Mouse (Mus musculus) CH12.LX (cell line): ENCODE data around the gene Ift27. TPM values are rescaled to one million over a fixed set of nuclear protein-coding genes. Genes with fewer than 3 reads are reported as not detected.
A peak's percentile ranks its signal among the peaks of the same experiment; 100 is the strongest.

ENCODE experiments used
- DNase-seq: peaks from one replicate; pipeline ENCODE4 v3.0.0-alpha.2; 2013; ENCODE audit errors: extremely low read depth
- H3K27ac ChIP-seq: 2 replicates; pipeline ENCODE4 v1.5.1; 2012; ENCODE audit warnings: low read depth, mild to moderate bottlenecking, control low read depth, moderate library complexity; ENCODE audit not compliant: insufficient read depth
- H3K27me3 ChIP-seq: replicated peaks from 2 replicates; pipeline ENCODE3; 2012; ENCODE audit warnings: inconsistent platforms
- H3K36me3 ChIP-seq, 2 experiments: replicated peaks in 1 of 2; 2 replicates each; pipeline versions ENCODE3 to v1.6.1; 2012; ENCODE audit warnings: inconsistent platforms in 1 of 2, low read length in 1 of 2, mild to moderate bottlenecking in 1 of 2, mixed read lengths in 1 of 2, moderate library complexity in 1 of 2; ENCODE audit not compliant: control insufficient read depth in 1 of 2, insufficient read depth in 1 of 2
- H3K4me1 ChIP-seq, 2 experiments: 2 replicates each; pipeline ENCODE4 v1.6.1; 2012; ENCODE audit warnings: inconsistent platforms in 1 of 2, moderate library complexity in 1 of 2; ENCODE audit not compliant: insufficient read depth in 2 of 2, control insufficient read depth in 1 of 2
- H3K4me2 ChIP-seq: 2 replicates; pipeline ENCODE4 v1.6.1; 2012; ENCODE audit warnings: low read depth, mild to moderate bottlenecking, control low read depth; ENCODE audit not compliant: poor library complexity, insufficient read depth, severe bottlenecking
- H3K4me3 ChIP-seq, 3 experiments: fragments of 150-350 bp in 1 of 3; sonication (generic) in 1 of 3; replicated peaks in 1 of 3; 2 replicates each; pipeline versions ENCODE3 to v1.5.1; 2011 to 2012; ENCODE audit warnings: low read depth in 2 of 3, low read length in 2 of 3, mild to moderate bottlenecking in 2 of 3, moderate library complexity in 2 of 3, control low read depth in 1 of 3, improper control_type of control experiment in 1 of 3, inconsistent platforms in 1 of 3, mixed read lengths in 1 of 3; ENCODE audit not compliant: poor library complexity in 1 of 3
- H3K79me2 ChIP-seq: replicated peaks from 2 replicates; pipeline ENCODE4 v1.6.1; 2012; ENCODE audit warnings: mild to moderate bottlenecking, moderate library complexity; ENCODE audit not compliant: control insufficient read depth, poor library complexity, insufficient read depth, severe bottlenecking; ENCODE audit errors: extremely low read depth
- H3K9ac ChIP-seq: 2 replicates; pipeline ENCODE4 v1.6.1; 2012; ENCODE audit warnings: low read depth, mild to moderate bottlenecking, control low read depth, moderate library complexity; ENCODE audit not compliant: insufficient read depth
- H3K9me3 ChIP-seq: replicated peaks from 2 replicates; pipeline ENCODE3; 2012; ENCODE audit warnings: low read length, inconsistent platforms, mixed read lengths
- BHLHE40 ChIP-seq: IDR thresholded peaks from 2 replicates; pipeline ENCODE4 v1.6.1; 2011; ENCODE audit warnings: mild to moderate bottlenecking, low read depth, low read length, improper control_type of control experiment
- CHD1 ChIP-seq: IDR thresholded peaks from 2 replicates; pipeline ENCODE4 v1.6.1; 2012; ENCODE audit warnings: low read depth, low read length, improper control_type of control experiment, inconsistent platforms
- CHD2 ChIP-seq: IDR thresholded peaks from 2 replicates; pipeline ENCODE4 v1.6.1; 2011; ENCODE audit warnings: low read length, improper control_type of control experiment
- CTCF ChIP-seq, 2 experiments: IDR thresholded peaks in 1 of 2; conservative IDR thresholded peaks in 1 of 2; 2 replicates each; pipeline ENCODE4 v1.5.1; 2011 to 2012; ENCODE audit warnings: low read depth in 2 of 2, low read length in 2 of 2, improper control_type of control experiment in 1 of 2, inconsistent platforms in 1 of 2, mild to moderate bottlenecking in 1 of 2, moderate library complexity in 1 of 2
- E2F4 ChIP-seq: IDR thresholded peaks from 2 replicates; pipeline ENCODE4 v1.6.1; 2011; ENCODE audit warnings: low read depth, low read length, improper control_type of control experiment; ENCODE audit not compliant: insufficient replicate concordance
- ELF1 ChIP-seq: IDR thresholded peaks from 2 replicates; pipeline ENCODE4 v1.6.1; 2014; ENCODE audit warnings: low read depth, mild to moderate bottlenecking, inconsistent platforms, low read length, improper control_type of control experiment
- EP300 ChIP-seq: IDR thresholded peaks from 2 replicates; pipeline ENCODE4 v1.6.1; 2011; ENCODE audit warnings: low read length, improper control_type of control experiment
- ETS1 ChIP-seq: conservative IDR thresholded peaks from 2 replicates; pipeline ENCODE4 v1.6.1; 2012; ENCODE audit warnings: low read depth, mild to moderate bottlenecking, inconsistent platforms, low read length, improper control_type of control experiment, moderate library complexity
- GABPA ChIP-seq: IDR thresholded peaks from 2 replicates; pipeline ENCODE4 v1.6.1; 2012; ENCODE audit warnings: low read depth, low read length, improper control_type of control experiment, inconsistent platforms; ENCODE audit not compliant: insufficient replicate concordance
- HCFC1 ChIP-seq: IDR thresholded peaks from 2 replicates; pipeline ENCODE4 v1.6.1; 2012; ENCODE audit warnings: low read depth, mild to moderate bottlenecking, inconsistent platforms, low read length, improper control_type of control experiment
- IRF4 ChIP-seq: IDR thresholded peaks from 2 replicates; pipeline ENCODE4 v1.6.1; 2014; ENCODE audit warnings: low read depth, mild to moderate bottlenecking, inconsistent platforms, low read length, improper control_type of control experiment
- JUN ChIP-seq: IDR thresholded peaks from 2 replicates; pipeline ENCODE4 v1.6.1; 2011; ENCODE audit warnings: low read depth, mild to moderate bottlenecking, low read length, improper control_type of control experiment, moderate library complexity; ENCODE audit not compliant: insufficient read depth
- JUND ChIP-seq: conservative IDR thresholded peaks from 2 replicates; pipeline ENCODE4 v1.6.1; 2011; ENCODE audit warnings: low read depth, low read length, improper control_type of control experiment
- KAT2A ChIP-seq: IDR thresholded peaks from 2 replicates; pipeline ENCODE4 v1.6.1; 2012; ENCODE audit warnings: low read length, improper control_type of control experiment, inconsistent platforms; ENCODE audit not compliant: insufficient replicate concordance
- MAFK ChIP-seq: IDR thresholded peaks from 2 replicates; pipeline ENCODE4 v1.6.1; 2011; ENCODE audit warnings: low read length, improper control_type of control experiment; ENCODE audit not compliant: insufficient replicate concordance
- MAX ChIP-seq: IDR thresholded peaks from 2 replicates; pipeline ENCODE4 v1.6.1; 2011; ENCODE audit warnings: low read length, improper control_type of control experiment
- MAZ ChIP-seq: IDR thresholded peaks from 2 replicates; pipeline ENCODE4 v1.6.1; 2012; ENCODE audit warnings: low read depth, mild to moderate bottlenecking, inconsistent platforms, low read length, improper control_type of control experiment, moderate library complexity
- MEF2A ChIP-seq: IDR thresholded peaks from 2 replicates; pipeline ENCODE4 v1.6.1; 2014; ENCODE audit warnings: low read depth, mild to moderate bottlenecking, inconsistent platforms, low read length, improper control_type of control experiment, borderline replicate concordance
- MXI1 ChIP-seq: IDR thresholded peaks from 2 replicates; pipeline ENCODE4 v1.6.1; 2011; ENCODE audit warnings: mild to moderate bottlenecking, low read depth, low read length, improper control_type of control experiment
- MYC ChIP-seq: IDR thresholded peaks from 2 replicates; pipeline ENCODE4 v1.6.1; 2011; ENCODE audit warnings: low read depth, mild to moderate bottlenecking, improper control_type of control experiment, low read length
- NELFE ChIP-seq: IDR thresholded peaks from 2 replicates; pipeline ENCODE4 v1.6.1; 2011; ENCODE audit warnings: low read depth, low read length, improper control_type of control experiment
- NRF1 ChIP-seq: IDR thresholded peaks from 2 replicates; pipeline ENCODE4 v1.6.1; 2014; ENCODE audit warnings: low read depth, mild to moderate bottlenecking, inconsistent platforms, low read length, improper control_type of control experiment, moderate library complexity
- PAX5 ChIP-seq: IDR thresholded peaks from 2 replicates; pipeline ENCODE4 v1.6.1; 2012; ENCODE audit warnings: low read length, inconsistent platforms, mixed read lengths
- POLR2A ChIP-seq: IDR thresholded peaks from 2 replicates; pipeline ENCODE4 v1.6.1; 2011; ENCODE audit warnings: low read depth, mild to moderate bottlenecking, improper control_type of control experiment, low read length
- POLR2AphosphoS2 ChIP-seq: IDR thresholded peaks from 2 replicates; pipeline ENCODE4 v1.6.1; 2011; ENCODE audit warnings: low read depth, low read length, improper control_type of control experiment
- RAD21 ChIP-seq: IDR thresholded peaks from 2 replicates; pipeline ENCODE4 v1.6.1; 2011; ENCODE audit warnings: low read depth, mild to moderate bottlenecking, low read length, improper control_type of control experiment, moderate library complexity
- RCOR1 ChIP-seq: conservative IDR thresholded peaks from 2 replicates; pipeline ENCODE4 v1.6.1; 2012; ENCODE audit warnings: low read depth, mild to moderate bottlenecking, inconsistent platforms, low read length, improper control_type of control experiment
- SIN3A ChIP-seq: IDR thresholded peaks from 2 replicates; pipeline ENCODE4 v1.6.1; 2012; ENCODE audit warnings: low read length, improper control_type of control experiment, inconsistent platforms
- SMC3 ChIP-seq: IDR thresholded peaks from 2 replicates; pipeline ENCODE4 v1.6.1; 2011; ENCODE audit warnings: low read depth, low read length, improper control_type of control experiment
- TBP ChIP-seq: conservative IDR thresholded peaks from 2 replicates; pipeline ENCODE4 v1.6.1; 2011; ENCODE audit warnings: low read depth, low read length, improper control_type of control experiment
- TCF12 ChIP-seq: IDR thresholded peaks from 2 replicates; pipeline ENCODE4 v1.6.1; 2014; ENCODE audit warnings: low read depth, mild to moderate bottlenecking, inconsistent platforms, low read length, improper control_type of control experiment
- UBTF ChIP-seq: IDR thresholded peaks from 2 replicates; pipeline ENCODE4 v1.6.1; 2012; ENCODE audit warnings: low read depth, mild to moderate bottlenecking, inconsistent platforms, low read length, improper control_type of control experiment, moderate library complexity
- USF1 ChIP-seq: IDR thresholded peaks from 2 replicates; pipeline ENCODE4 v1.6.1; 2014; ENCODE audit warnings: low read depth, mild to moderate bottlenecking, inconsistent platforms, low read length, improper control_type of control experiment
- USF2 ChIP-seq: conservative IDR thresholded peaks from 2 replicates; pipeline ENCODE4 v1.6.1; 2011; ENCODE audit warnings: low read depth, low read length, improper control_type of control experiment
- ZC3H11A ChIP-seq: IDR thresholded peaks from 2 replicates; pipeline ENCODE4 v1.6.1; 2012; ENCODE audit warnings: low read depth, mild to moderate bottlenecking, inconsistent platforms, low read length, improper control_type of control experiment
- ZKSCAN1 ChIP-seq: IDR thresholded peaks from 2 replicates; pipeline ENCODE4 v1.6.1; 2012; ENCODE audit warnings: low read depth, inconsistent platforms, low read length, improper control_type of control experiment, borderline replicate concordance
- ZMIZ1 ChIP-seq: IDR thresholded peaks from 2 replicates; pipeline ENCODE4 v1.6.1; 2012; ENCODE audit warnings: low read depth, mild to moderate bottlenecking, inconsistent platforms, low read length, improper control_type of control experiment
- ZNF384 ChIP-seq: IDR thresholded peaks from 2 replicates; pipeline ENCODE4 v1.6.1; 2012; ENCODE audit warnings: low read depth, low read length, improper control_type of control experiment, inconsistent platforms
- dilution Hi-C: fragments of 300-500 bp; cut with MboI; formaldehyde crosslinking; loops from 2 replicates; pipeline ENCODE4 v1.14.3; 2020; ENCODE audit warnings: low sequenced_read_pairs; ENCODE audit not compliant: extremely low pct_unique_long_range_greater_than_20kb, extremely low pct_ligation_motif_present
- in situ Hi-C: fragments of 300-500 bp; cut with MboI; formaldehyde crosslinking; loops from 3 replicates; pipeline ENCODE4 v1.14.3; 2019; ENCODE audit warnings: low sequenced_read_pairs, low pct_ligation_motif_present, low pct_unique_long_range_greater_than_20kb, mixed read lengths
- polyA plus RNA-seq: library from polyadenylated mRNA; unstranded; fragments of >175 nt; gene quantifications from 2 replicates; pipeline ENCODE4 v1.2.1, GENCODE M21; 2012; ENCODE audit warnings: low read depth; ENCODE audit not compliant: insufficient read length
- total RNA-seq, 2 experiments: library from RNA; depleted of rRNA; stranded (reverse); fragments of 300-350 nt in 1 of 2; fragments of >200 nt in 1 of 2; gene quantifications; 2 replicates each; pipeline ENCODE4 v1.2.3; 2012 to 2014

The Ift27 gene
- total and polyA plus RNA-seq, 3 experiments = 67.1 to 82.1 (median 72.1) TPM

DNA sequence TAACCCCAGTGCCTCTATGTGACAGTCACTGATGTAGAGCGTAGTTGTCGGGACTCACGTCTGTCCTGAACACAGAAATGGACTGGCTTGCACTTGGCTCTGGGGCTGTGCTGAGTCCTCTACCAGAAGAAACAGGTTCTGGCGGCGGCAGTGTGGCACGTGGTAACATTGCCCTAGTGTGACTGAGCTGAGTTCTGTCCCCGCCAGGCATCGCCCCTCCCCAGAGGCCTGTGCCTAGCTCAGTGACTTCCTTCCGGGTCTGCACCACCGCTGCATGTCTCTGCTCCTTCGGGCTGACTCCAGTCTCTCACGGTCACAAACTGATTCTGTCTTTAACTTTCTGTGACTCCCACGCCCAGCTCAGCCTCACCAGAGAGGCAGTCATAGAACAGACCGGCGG is 3.2 kb downstream of the Ift27 start:
- H3K4me1 ChIP-seq = peaks cover 20 to 70% of the 10 kb centered on the region in 2 experiments
- peak overlapping the region; percentile 61 for H3K27ac ChIP-seq
- dilution Hi-C loops = no loop called here
- no peaks in the 10 kb centered on the region for H3K9me3 ChIP-seq
- TF ChIP-seq NRF1 (no peak), ZKSCAN1 (no peak), USF2 (peak; percentile 48; the same call in 1 of the 2 replicates), ZNF384 (no peak), EP300 (no peak), UBTF (peak; percentile 68), CTCF (conservative IDR thresholded peaks at IDR 0.05 in 1 of 2, IDR thresholded peaks at IDR 0.05 in 1 of 2; ENCODE audit: low read depth in 2 of 2, low read length in 2 of 2) (no peak), GABPA (no peak), RCOR1 (no peak), SIN3A (peak; percentile 89), POLR2A (peak; percentile 88), CHD1 (no peak), TBP (peak; percentile 88), HCFC1 (peak; percentile 26; the same call in 1 of the 2 replicates), POLR2AphosphoS2 (no peak), MYC (peak; percentile 98), CHD2 (no peak), ZC3H11A (no peak), BHLHE40 (peak; percentile 93), RAD21 (no peak; the same call in 1 of the 2 replicates), USF1 (peak; percentile 60), PAX5 (no peak), TCF12 (peak; percentile 76), SMC3 (0 out of 2 replicates have a peak, but pooled peaks have one; percentile 6), MAFK (no peak), MEF2A (0 out of 2 replicates have a peak, but pooled peaks have one; percentile 2), MXI1 (peak; percentile 97), MAZ (no peak), JUND (no peak), NELFE (peak; percentile 60), MAX (peak; percentile 97), ELF1 (peak; percentile 89), ZMIZ1 (peak; percentile 49; the same call in 1 of the 2 replicates), E2F4 (no peak), KAT2A (no peak), ETS1 (peak; percentile 46), IRF4 (no peak; the same call in 1 of the 2 replicates), JUN (no peak)
- in situ Hi-C loops = loop anchor here (25.0 kb wide), 1 partner anchor 433 kb away; the partner anchor contains the start of gene Apol9b
- H3K36me3 ChIP-seq = peaks cover 17 to 28% of the 10 kb centered on the region in 2 experiments
- H3K9ac ChIP-seq = peak overlapping the region; percentile 68
- H3K27me3 ChIP-seq = no peaks in the 10 kb centered on the region
- no peaks in the 10 kb centered on the region; the same call in 1 of the 2 replicates for H3K79me2 ChIP-seq
- peak overlapping the region; percentile 89 for H3K4me2 ChIP-seq
- peak overlapping the region; percentile 50 to 72 (median 61) for H3K4me3 ChIP-seq
- DNase-seq = peak; percentile 90
